Mouse (Mus musculus) lung, embryonic 15.5 days (tissue): Measurements from ENCODE around the gene Crot. TPM values are rescaled to one million over a fixed set of nuclear protein-coding genes. Genes with fewer than 3 reads are reported as not detected.
"Not testable (repeated sequence)": the region's sequence is repeated elsewhere in the genome, so short reads cannot be mapped to it uniquely, and the experiment has no call there.

ENCODE experiments used
- ATAC-seq: fragments of 200-750 bp; cut with Nextera tagmentation; 2 replicates; pipeline ENCODE4 v1.8.0; 2017; ENCODE audit warnings: moderate number of reproducible peaks, borderline replicate concordance; ENCODE audit not compliant: low FRiP score, low TSS enrichment; ENCODE audit errors: extremely low read depth
- H3K27ac ChIP-seq: fragments of 300-500 bp; sonication (generic); 2 replicates; pipeline ENCODE4 v1.5.1; 2015; ENCODE audit warnings: moderate library complexity, mild to moderate bottlenecking, inconsistent platforms
- H3K27me3 ChIP-seq: fragments of 300-500 bp; sonication (generic); 2 replicates; pipeline ENCODE4 v1.6.1; 2015; ENCODE audit warnings: inconsistent platforms
- H3K36me3 ChIP-seq: fragments of 300-500 bp; sonication (generic); 2 replicates; pipeline ENCODE4 v1.6.1; 2015; ENCODE audit warnings: inconsistent platforms
- H3K4me1 ChIP-seq: fragments of 300-500 bp; sonication (generic); 2 replicates; pipeline ENCODE4 v1.6.1; 2015; ENCODE audit warnings: inconsistent platforms
- H3K4me2 ChIP-seq: fragments of 300-500 bp; sonication (generic); 2 replicates; pipeline ENCODE4 v1.6.1; 2015; ENCODE audit warnings: inconsistent platforms, mild to moderate bottlenecking, moderate library complexity
- H3K4me3 ChIP-seq: fragments of 300-500 bp; sonication (generic); 2 replicates; pipeline ENCODE4 v1.5.1; 2015; ENCODE audit warnings: mild to moderate bottlenecking, inconsistent platforms
- H3K9ac ChIP-seq: fragments of 300-500 bp; sonication (generic); 2 replicates; pipeline ENCODE4 v1.6.1; 2015; ENCODE audit warnings: inconsistent platforms
- H3K9me3 ChIP-seq: fragments of 300-500 bp; sonication (generic); 2 replicates; pipeline ENCODE4 v1.6.1; 2016; ENCODE audit warnings: inconsistent platforms
- WGBS: fragments of 180-500 bp; shearing (Covaris S2); methylation state at CpG from one replicate; pipeline ENCODE4 v1.1.7; 2015; 5-methylcytosine and 5-hydroxymethylcytosine counted together
- polyA plus RNA-seq: library from polyadenylated mRNA; unstranded; fragments of >200 nt; fragmentation: Nextera tagmentation; extraction: Ambion mirVana; gene quantifications from 2 replicates; pipeline ENCODE4 v1.2.1, GENCODE M21; 2015

Gene Crot
- polyA plus RNA-seq, 1 experiment from 2014 or later = 30.3 TPM

GRCm38 (mm10) chr5:9032101-9032590, 35.0 kb upstream of the Crot start:
- 83% methylated on average over 8 of the region's 8 CpGs for WGBS
- no peaks in the 10 kb centered on the region for H3K9me3 ChIP-seq
- no peaks in the 10 kb centered on the region for H3K36me3 ChIP-seq
- no peak for ATAC-seq
- no peaks in the 10 kb centered on the region for H3K4me1 ChIP-seq
- H3K27ac ChIP-seq = no peak overlapping the region
- H3K9ac ChIP-seq = no peak overlapping the region
- no peak overlapping the region for H3K4me3 ChIP-seq
- no peaks in the 10 kb centered on the region for H3K27me3 ChIP-seq
- H3K4me2 ChIP-seq = no peak overlapping the region

GRCm38 (mm10) chr5:9028266-9028841, 31.2 kb upstream of the Crot start:
- Histone ChIP-seq H3K27ac (no peak overlapping the region), H3K4me3 (no peak overlapping the region), H3K9ac (no peak overlapping the region), H3K27me3 (no peaks in the 10 kb centered on the region), H3K9me3 (no peaks in the 10 kb centered on the region), H3K4me2 (no peak overlapping the region), H3K4me1 (no peaks in the 10 kb centered on the region), H3K36me3 (no peaks in the 10 kb centered on the region)
- ATAC-seq = no peak
- WGBS = 27% methylated on average over 1 of the region's 1 CpGs

GRCm38 (mm10) chr5:9015352-9015751, 18.2 kb upstream of the Crot start:
- Histone ChIP-seq H3K27ac (no peak overlapping the region), H3K27me3 (no peaks in the 10 kb centered on the region), H3K36me3 (no peaks in the 10 kb centered on the region), H3K4me2 (no peak overlapping the region), H3K9me3 (no peaks in the 10 kb centered on the region), H3K4me1 (no peaks in the 10 kb centered on the region), H3K9ac (no peak overlapping the region), H3K4me3 (no peak overlapping the region)
- WGBS = 52% methylated on average over 3 of the region's 3 CpGs
- ATAC-seq = no peak

- Histone ChIP-seq H3K9me3 (no peaks in the 10 kb centered on the region), H3K4me2 (no peak overlapping the region), H3K27me3 (no peaks in the 10 kb centered on the region), H3K4me3 (no peak overlapping the region), H3K4me1 (no peaks in the 10 kb centered on the region), H3K36me3 (no peaks in the 10 kb centered on the region), H3K9ac (no peak overlapping the region), H3K27ac (no peak overlapping the region)
- WGBS = 60% methylated on average over 3 of the region's 3 CpGs
- ATAC-seq = no peak
These were observed 17.6 kb upstream of the Crot start for GRCm38 (mm10) chr5:9014774-9015173.

- Histone ChIP-seq H3K27me3 (no peaks in the 10 kb centered on the region), H3K27ac (no peak overlapping the region), H3K36me3 (no peaks in the 10 kb centered on the region), H3K9ac (no peak overlapping the region), H3K4me2 (no peak overlapping the region), H3K9me3 (no peaks in the 10 kb centered on the region), H3K4me3 (no peak overlapping the region), H3K4me1 (no peaks in the 10 kb centered on the region)
- WGBS = 68% methylated on average over 8 of the region's 8 CpGs
- no peak for ATAC-seq
These were observed 14.2 kb upstream of the Crot start for GRCm38 (mm10) chr5:9011374-9011773.

GRCm38 (mm10) chr5:9010166-9010565, 13.0 kb upstream of the Crot start:
- H3K4me2 ChIP-seq = no peak overlapping the region
- H3K36me3 ChIP-seq = no peaks in the 10 kb centered on the region
- H3K27me3 ChIP-seq = no peaks in the 10 kb centered on the region
- no peak overlapping the region for H3K27ac ChIP-seq
- WGBS = 83% methylated on average over 1 of the region's 1 CpGs
- ATAC-seq = no peak
- no peaks in the 10 kb centered on the region for H3K9me3 ChIP-seq
- no peaks in the 10 kb centered on the region for H3K4me1 ChIP-seq
- H3K9ac ChIP-seq = no peak overlapping the region
- no peak overlapping the region for H3K4me3 ChIP-seq

GRCm38 (mm10) chr5:9006585-9006984, 9.5 kb upstream of the Crot start:
- H3K4me3 ChIP-seq, H3K9ac ChIP-seq, ATAC-seq, H3K4me1 ChIP-seq, H3K27ac ChIP-seq, H3K36me3 ChIP-seq, H3K4me2 ChIP-seq, H3K27me3 ChIP-seq, H3K9me3 ChIP-seq: not testable (repeated sequence)
- WGBS = 54% methylated on average over 3 of the region's 3 CpGs

- not testable (repeated sequence) for H3K36me3 ChIP-seq, H3K9me3 ChIP-seq, H3K4me3 ChIP-seq, ATAC-seq, H3K4me2 ChIP-seq, H3K27ac ChIP-seq, H3K27me3 ChIP-seq, H3K9ac ChIP-seq
- H3K4me1 ChIP-seq = peaks cover 12% of the 10 kb centered on the region; the same call in 1 of the 2 replicates
- 46% methylated on average over 7 of the region's 7 CpGs for WGBS
These were observed 2.9 kb upstream of the Crot start for GRCm38 (mm10) chr5:9000006-9000405.

- Histone ChIP-seq H3K27me3 (no peaks in the 10 kb centered on the region), H3K36me3 (no peaks in the 10 kb centered on the region), H3K27ac (no peak overlapping the region), H3K4me2 (no peak overlapping the region), H3K9me3 (no peaks in the 10 kb centered on the region), H3K4me3 (no peak overlapping the region), H3K4me1 (peaks cover 12% of the 10 kb centered on the region; the same call in 1 of the 2 replicates), H3K9ac (no peak overlapping the region)
- no peak for ATAC-seq
- WGBS = 64% methylated on average over 4 of the region's 4 CpGs
These were observed 2.0 kb upstream of the Crot start for GRCm38 (mm10) chr5:8999108-8999507.

- Histone ChIP-seq H3K27me3 (no peaks in the 10 kb centered on the region), H3K9me3 (no peaks in the 10 kb centered on the region), H3K4me3 (peak overlapping the region; percentile 80), H3K27ac (peak overlapping the region; percentile 65), H3K36me3 (no peaks in the 10 kb centered on the region), H3K4me1 (peaks cover 12% of the 10 kb centered on the region; the same call in 1 of the 2 replicates), H3K4me2 (peak overlapping the region; percentile 76), H3K9ac (peak overlapping the region; percentile 58)
- ATAC-seq = peak; percentile 19; the same call in 1 of the 2 replicates
- WGBS = 4% methylated on average over 8 of the region's 8 CpGs
These were observed 380 bp upstream of the Crot start for GRCm38 (mm10) chr5:8997513-8997895.

- Histone ChIP-seq H3K27ac (peak overlapping the region; percentile 65), H3K36me3 (peaks cover 3% of the 10 kb centered on the region; the same call in 1 of the 2 replicates), H3K4me2 (peak overlapping the region; percentile 76), H3K9ac (peak overlapping the region; percentile 75), H3K4me3 (peak overlapping the region; percentile 80), H3K27me3 (no peaks in the 10 kb centered on the region), H3K9me3 (no peaks in the 10 kb centered on the region), H3K4me1 (peaks cover 12% of the 10 kb centered on the region; the same call in 1 of the 2 replicates)
- 15% methylated on average over 13 of the region's 13 CpGs for WGBS
- ATAC-seq = no peak
These were observed 998 bp downstream of the Crot start for GRCm38 (mm10) chr5:8995966-8996685.

- no peaks in the 10 kb centered on the region for H3K9me3 ChIP-seq
- H3K36me3 ChIP-seq = peaks cover 16% of the 10 kb centered on the region
- H3K4me1 ChIP-seq = peaks cover 9% of the 10 kb centered on the region; the same call in 1 of the 2 replicates
- H3K27ac ChIP-seq = no peak overlapping the region
- H3K4me3 ChIP-seq = no peak overlapping the region
- H3K9ac ChIP-seq = no peak overlapping the region
- ATAC-seq = no peak
- no peak overlapping the region for H3K4me2 ChIP-seq
- no peaks in the 10 kb centered on the region for H3K27me3 ChIP-seq
- 82% methylated on average over 16 of the region's 16 CpGs for WGBS
These were observed 5.5 kb downstream of the Crot start for GRCm38 (mm10) chr5:8991626-8992025.
